Mouse (Mus musculus) midbrain, embryonic 10.5 days (tissue): Measurements from ENCODE around the gene Ctdnep1. TPM values are rescaled to one million over a fixed set of nuclear protein-coding genes. Genes with fewer than 3 reads are reported as not detected.

ENCODE experiments used
- DNase-seq: peaks from one replicate; pipeline ENCODE4 v3.0.0-alpha.2; 2017; ENCODE audit warnings: low spot score
- H3K27ac ChIP-seq: fragments of 300-500 bp; sonication (generic); replicated peaks from 2 replicates; pipeline ENCODE4 v1.5.1; 2016; ENCODE audit warnings: mild to moderate bottlenecking
- H3K27me3 ChIP-seq: fragments of 300-500 bp; sonication (generic); 2 replicates; pipeline ENCODE4 v1.6.1; 2016; ENCODE audit warnings: low read depth, mild to moderate bottlenecking; ENCODE audit not compliant: poor library complexity, severe bottlenecking
- H3K36me3 ChIP-seq: fragments of 300-500 bp; sonication (generic); 2 replicates; pipeline ENCODE4 v1.6.1; 2016; ENCODE audit warnings: mild to moderate bottlenecking, moderate library complexity
- H3K4me1 ChIP-seq: fragments of 300-500 bp; sonication (generic); 2 replicates; pipeline ENCODE4 v1.6.1; 2016
- H3K4me3 ChIP-seq: fragments of 300-500 bp; sonication (generic); 2 replicates; pipeline ENCODE4 v1.5.1; 2016; ENCODE audit warnings: mild to moderate bottlenecking, moderate library complexity
- H3K9me3 ChIP-seq: fragments of 300-500 bp; sonication (generic); replicated peaks from 2 replicates; pipeline ENCODE4 v1.6.1; 2016; ENCODE audit warnings: mild to moderate bottlenecking
- WGBS: fragments of 180-500 bp; shearing (Covaris S2); methylation state at CpG from one replicate; pipeline ENCODE4 v1.1.7; 2016; 5-methylcytosine and 5-hydroxymethylcytosine counted together
- microRNA counts: library from miRNA; unstranded; fragments of <30 nt; microRNA quantifications from one replicate; lab custom pipeline; 2017
- microRNA-seq: library from miRNA; unstranded; fragments of <30 nt; microRNA quantifications from one replicate; pipeline ENCODE4, GENCODE M21; 2017
- polyA plus RNA-seq: library from polyadenylated mRNA; unstranded; fragments of >200 nt; fragmentation: Nextera tagmentation; extraction: Ambion mirVana; gene quantifications from 2 replicates; pipeline ENCODE4 v1.2.1, GENCODE M21; 2016

The Ctdnep1 gene
- polyA plus RNA-seq, 1 experiment from 2014 or later: 26.3 TPM

GRCm38 (mm10) chr11:70030651-70031320 is 49.8 kb downstream of the Ctdnep1 start:
- Histone ChIP-seq H3K9me3 (no peaks in the 10 kb centered on the region), H3K27me3 (no peaks in the 10 kb centered on the region), H3K4me3 (peak overlapping the region; percentile 57; the same call in 1 of the 2 replicates), H3K4me1 (peaks cover 54% of the 10 kb centered on the region), H3K27ac (peak overlapping the region; percentile 88), H3K36me3 (peaks cover 47% of the 10 kb centered on the region)
- 95% methylated on average over 28 of the region's 28 CpGs for WGBS
- no peak for DNase-seq

DNA sequence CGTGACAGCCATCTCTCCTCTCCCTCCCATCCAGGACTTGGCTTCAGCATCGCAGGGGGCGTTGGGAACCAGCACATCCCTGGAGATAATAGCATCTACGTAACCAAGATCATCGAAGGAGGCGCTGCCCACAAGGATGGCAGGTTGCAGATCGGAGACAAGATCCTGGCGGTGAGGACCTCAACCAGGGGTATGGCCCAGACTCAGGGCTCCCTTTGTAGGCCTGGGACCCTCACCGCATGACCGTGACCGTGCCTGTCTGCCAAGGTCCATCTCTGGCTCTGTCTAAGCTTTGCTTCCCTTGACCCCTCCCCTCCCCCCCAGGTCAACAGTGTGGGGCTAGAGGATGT is 50.3 kb downstream of the Ctdnep1 start:
- H3K36me3 ChIP-seq: peaks cover 47% of the 10 kb centered on the region
- no peaks in the 10 kb centered on the region for H3K9me3 ChIP-seq
- 96% methylated on average over 11 of the region's 11 CpGs for WGBS
- no peak overlapping the region for H3K4me3 ChIP-seq
- no peak for DNase-seq
- H3K4me1 ChIP-seq: peaks cover 49% of the 10 kb centered on the region
- peak overlapping the region; percentile 88; the same call in 1 of the 2 replicates for H3K27ac ChIP-seq
- H3K27me3 ChIP-seq: no peaks in the 10 kb centered on the region

GRCm38 (mm10) chr11:70038174-70038573 is 57.2 kb downstream of the Ctdnep1 start:
- Histone ChIP-seq H3K4me1 (0 out of 2 replicates have a peak, but pooled peaks cover 3% of the 10 kb centered on the region), H3K36me3 (peaks cover 85% of the 10 kb centered on the region), H3K4me3 (no peak overlapping the region), H3K9me3 (no peaks in the 10 kb centered on the region), H3K27me3 (no peaks in the 10 kb centered on the region), H3K27ac (no peak overlapping the region)
- 85% methylated on average over 7 of the region's 7 CpGs for WGBS
- no peak for DNase-seq

DNA sequence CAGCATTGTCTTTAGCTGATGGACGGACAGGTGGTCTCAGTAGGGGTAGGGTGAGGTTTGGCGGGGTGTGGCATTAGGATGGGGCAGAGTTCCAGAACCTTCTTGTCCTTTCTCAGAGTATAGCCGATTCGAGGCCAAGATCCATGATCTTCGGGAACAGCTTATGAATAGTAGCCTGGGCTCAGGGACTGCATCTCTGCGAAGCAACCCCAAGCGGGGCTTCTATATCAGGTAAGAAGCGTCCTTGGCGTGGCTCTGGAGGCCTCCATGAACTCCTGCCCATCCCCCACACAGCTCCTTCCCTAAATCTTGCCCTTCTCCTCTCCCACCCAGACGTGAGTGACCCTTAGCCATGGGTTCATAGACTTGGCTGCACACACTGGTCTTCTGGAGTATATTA is 58.7 kb downstream of the Ctdnep1 start:
- H3K36me3 ChIP-seq: peaks cover 85% of the 10 kb centered on the region
- peaks cover 17% of the 10 kb centered on the region for H3K4me1 ChIP-seq
- H3K9me3 ChIP-seq: no peaks in the 10 kb centered on the region
- no peaks in the 10 kb centered on the region for H3K27me3 ChIP-seq
- H3K27ac ChIP-seq: no peak overlapping the region
- DNase-seq: no peak
- H3K4me3 ChIP-seq: no peak overlapping the region
- WGBS: 92% methylated on average over 10 of the region's 10 CpGs

GRCm38 (mm10) chr11:70040184-70040583 is 59.2 kb downstream of the Ctdnep1 start:
- H3K36me3 ChIP-seq: peaks cover 86% of the 10 kb centered on the region
- H3K27ac ChIP-seq: no peak overlapping the region
- H3K4me3 ChIP-seq: no peak overlapping the region
- DNase-seq: no peak
- H3K9me3 ChIP-seq: no peaks in the 10 kb centered on the region
- H3K4me1 ChIP-seq: peaks cover 20% of the 10 kb centered on the region
- WGBS: 91% methylated on average over 7 of the region's 7 CpGs
- H3K27me3 ChIP-seq: no peaks in the 10 kb centered on the region

MicroRNAs within 50 kb of the gene (microRNA counts, 519-probe panel; counts per million panel counts)
- microRNA mmu-miR-324-3p (lab: Ali Mortazavi, UCI) (not detected), microRNA mmu-miR-324-5p (lab: Ali Mortazavi, UCI) (3,516 counts per million, percentile 14 among the panel's probes with 10 or more counts)

Small RNAs within 50 kb of the gene (microRNA-seq; reads per million reads assigned to microRNA genes)
- not detected for gene Gm44349
- 3,213 reads per million, percentile 87 among the genes with 10 or more reads in this experiment for gene Mir324

Other genes starting within 250 kb of the Ctdnep1 start
- gene Polr2a, start 222.5 kb upstream of the Ctdnep1 start, polyA plus RNA-seq: 25.6 and 32.2 TPM in 2 replicates
- gene Slc35g3, start 219.2 kb upstream of the Ctdnep1 start, polyA plus RNA-seq: 0.09 TPM in 1 of 2 replicates, not detected in the other
- 0.64 and 0.91 TPM in 2 replicates for gene Zbtb4, start 215.2 kb upstream of the Ctdnep1 start, polyA plus RNA-seq
- gene Chrnb1, start 185.2 kb upstream of the Ctdnep1 start, polyA plus RNA-seq: 1.1 TPM in 2 replicates
- 1.0 and 1.4 TPM in 2 replicates for gene Fgf11, start 179.3 kb upstream of the Ctdnep1 start, polyA plus RNA-seq
- gene Tmem102, start 175.5 kb upstream of the Ctdnep1 start, polyA plus RNA-seq: 0.90 and 0.99 TPM in 2 replicates
- not detected in 2 replicates for gene Gm39566, start 165.9 kb upstream of the Ctdnep1 start, polyA plus RNA-seq
- not detected in 2 replicates for gene Spem2, start 162.7 kb upstream of the Ctdnep1 start, polyA plus RNA-seq
- gene Spem1, start 159.0 kb upstream of the Ctdnep1 start, polyA plus RNA-seq: 0.12 and 0.19 TPM in 2 replicates
- 6.1 and 8.6 TPM in 2 replicates for gene Nlgn2, start 143.4 kb upstream of the Ctdnep1 start, polyA plus RNA-seq
- gene Tmem256, start 142.6 kb upstream of the Ctdnep1 start, polyA plus RNA-seq: 345 and 346 TPM in 2 replicates
- 70.4 and 81.8 TPM in 2 replicates for gene Plscr3, start 134.8 kb upstream of the Ctdnep1 start, polyA plus RNA-seq
- 0.41 and 0.44 TPM in 2 replicates for gene Tnk1, start 122.4 kb upstream of the Ctdnep1 start, polyA plus RNA-seq
- gene Tmem95, start 103.1 kb upstream of the Ctdnep1 start, polyA plus RNA-seq: not detected in 2 replicates
- 6.4 and 7.0 TPM in 2 replicates for gene Kctd11, start 99.8 kb upstream of the Ctdnep1 start, polyA plus RNA-seq
- gene Acap1, start 85.6 kb upstream of the Ctdnep1 start, polyA plus RNA-seq: 1.0 and 1.2 TPM in 2 replicates
- 14.8 and 20.5 TPM in 2 replicates for gene 2810408A11Rik, start 80.2 kb upstream of the Ctdnep1 start, polyA plus RNA-seq
- 12.8 and 14.3 TPM in 2 replicates for gene Neurl4, start 80.1 kb upstream of the Ctdnep1 start, polyA plus RNA-seq
- 98.4 and 111 TPM in 2 replicates for gene Gps2, start 67.3 kb upstream of the Ctdnep1 start, polyA plus RNA-seq
- gene Eif5a, start 59.2 kb upstream of the Ctdnep1 start, polyA plus RNA-seq: 2,258 and 2,701 TPM in 2 replicates
- 2.4 and 2.8 TPM in 2 replicates for gene Ybx2, start 45.4 kb upstream of the Ctdnep1 start, polyA plus RNA-seq
- gene Slc2a4, start 33.0 kb upstream of the Ctdnep1 start, polyA plus RNA-seq: 12.6 and 12.8 TPM in 2 replicates
- 7.1 and 7.6 TPM in 2 replicates for gene Cldn7, start 16.4 kb upstream of the Ctdnep1 start, polyA plus RNA-seq
- 151 and 155 TPM in 2 replicates for gene Elp5, start 1.4 kb downstream of the Ctdnep1 start, polyA plus RNA-seq
- 409 and 454 TPM in 2 replicates for gene Gabarap, start 10.0 kb downstream of the Ctdnep1 start, polyA plus RNA-seq
- gene Phf23, start 14.6 kb downstream of the Ctdnep1 start, polyA plus RNA-seq: 95.1 and 96.3 TPM in 2 replicates
- 52.1 and 54.1 TPM in 2 replicates for gene Dvl2, start 19.4 kb downstream of the Ctdnep1 start, polyA plus RNA-seq
- gene Acadvl, start 34.3 kb downstream of the Ctdnep1 start, polyA plus RNA-seq: 42.2 and 48.6 TPM in 2 replicates
- 16.6 and 23.8 TPM in 2 replicates for gene Dlg4, start 35.8 kb downstream of the Ctdnep1 start, polyA plus RNA-seq
- 0.58 and 0.73 TPM in 2 replicates for gene Asgr1, start 72.9 kb downstream of the Ctdnep1 start, polyA plus RNA-seq
- gene Asgr2, start 111.5 kb downstream of the Ctdnep1 start, polyA plus RNA-seq: not detected in 2 replicates
- 0.12 TPM in 1 of 2 replicates, not detected in the other for gene Mgl2, start 149.2 kb downstream of the Ctdnep1 start, polyA plus RNA-seq
- 0.35 and 0.61 TPM in 2 replicates for gene Clec10a, start 175.0 kb downstream of the Ctdnep1 start, polyA plus RNA-seq
- gene Slc16a11, start 231.6 kb downstream of the Ctdnep1 start, polyA plus RNA-seq: 1.2 and 1.3 TPM in 2 replicates
- 16.0 and 18.9 TPM in 2 replicates for gene Slc16a13, start 239.9 kb downstream of the Ctdnep1 start, polyA plus RNA-seq
- 4.8 and 5.0 TPM in 2 replicates for gene Bcl6b, start 248.6 kb downstream of the Ctdnep1 start, polyA plus RNA-seq